Mouse (Mus musculus) embryo, embryonic 11 days (tissue): ENCODE measurements at regions not wholly inside any gene's neighbourhood (a gene's known extent, or its start where the extent isn't known, plus 50 kb on each side); places are given as distances from the start of the nearest gene placed in this dataset.

ENCODE experiments used
- DNase-seq: peaks from one replicate; pipeline ENCODE4 v3.0.0-alpha.2; 2015

DNA sequence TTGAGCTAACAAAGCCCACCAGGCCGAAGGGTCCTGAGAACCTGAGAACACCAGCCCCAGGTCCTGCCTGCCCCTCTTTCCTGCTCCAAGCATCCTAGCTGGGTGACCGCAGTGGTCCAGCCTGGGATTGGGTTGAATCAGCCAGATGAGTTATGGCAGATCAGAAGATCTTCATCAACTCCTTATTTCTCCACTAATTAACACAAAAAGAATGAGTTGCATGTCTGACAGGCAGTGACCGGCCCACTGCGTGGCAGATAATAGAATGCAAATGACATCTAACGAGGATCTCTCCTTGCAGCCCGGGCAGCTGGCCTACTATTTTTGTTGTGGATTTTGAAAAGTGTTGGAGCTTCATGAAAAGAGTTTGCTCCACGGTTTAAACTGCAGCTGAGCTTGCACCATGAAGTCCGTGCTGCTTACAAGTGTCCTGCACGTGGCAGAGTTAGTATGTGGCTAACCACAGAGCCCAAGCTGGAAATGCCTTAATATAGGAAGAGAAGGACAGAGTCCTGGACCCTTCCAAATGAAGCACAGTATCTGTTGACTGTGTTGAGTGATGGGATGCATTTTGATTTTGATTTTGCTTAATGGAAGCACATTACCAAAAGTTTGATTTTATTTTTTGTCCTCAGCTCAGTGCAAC lies 158.9 kb downstream of the Rab11fip2 start:
- DNase-seq, result no peak

DNA sequence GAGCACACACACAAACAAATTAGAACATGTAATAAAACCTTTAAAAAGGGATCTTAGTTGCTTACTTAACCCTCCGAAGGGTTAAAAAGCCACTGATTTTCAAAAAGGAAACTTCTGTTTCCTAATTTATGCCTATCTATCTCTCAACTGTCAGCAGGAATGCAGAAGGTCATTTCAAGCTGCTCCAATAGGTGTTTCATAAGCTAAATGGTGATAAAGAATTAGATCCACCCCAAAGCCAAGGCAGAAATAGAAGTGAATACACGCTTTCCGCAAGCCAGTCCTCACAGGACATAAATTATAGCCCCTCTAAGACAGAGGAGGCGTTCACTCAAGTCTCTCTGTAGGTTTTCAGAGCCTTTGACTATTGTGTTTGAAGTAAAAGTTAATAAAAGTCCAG lies 112.2 kb downstream of the Rab11fip2 start:
- DNase-seq, result no peak

DNA sequence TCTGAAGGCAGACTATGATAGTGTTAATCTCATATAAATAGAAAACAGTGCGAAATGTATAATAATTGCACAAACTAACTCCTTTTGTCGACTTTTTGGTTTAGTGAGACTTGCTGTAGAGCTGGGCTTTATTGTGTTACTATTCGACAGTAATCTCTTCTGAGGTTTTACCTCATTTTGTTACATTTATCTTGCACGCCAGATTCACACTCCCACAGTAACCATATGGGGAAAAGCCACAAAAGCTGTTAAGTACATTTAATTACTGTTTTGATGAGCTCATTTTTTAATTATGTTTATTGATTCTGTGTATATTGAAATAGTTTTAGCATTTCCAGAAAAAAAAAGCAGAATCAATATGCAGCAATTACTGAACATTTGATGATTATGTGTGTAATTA lies 106.3 kb downstream of the Rab11fip2 start:
- no peak for DNase-seq

DNA sequence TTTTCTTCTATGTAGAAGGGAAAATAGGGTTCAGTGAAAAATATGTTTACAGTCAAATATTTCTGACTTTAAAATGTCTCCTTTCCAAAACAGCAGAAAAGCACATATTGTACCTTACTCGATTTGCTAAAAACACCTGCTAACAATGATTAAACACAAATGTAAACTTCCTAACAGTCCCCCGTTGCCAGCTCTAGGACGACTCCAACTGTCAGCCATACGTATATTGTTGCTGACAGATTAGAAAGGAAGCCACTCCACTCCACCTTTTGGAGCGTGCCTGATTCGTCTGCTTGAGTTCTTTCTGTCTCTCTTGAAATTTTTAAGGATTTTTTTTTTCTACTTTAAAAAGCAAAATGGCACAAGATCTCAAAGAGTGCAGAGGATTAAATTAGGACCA lies 105.8 kb downstream of the Rab11fip2 start:
- DNase-seq, result no peak

- DNase-seq, result no peak
These were observed 99.2 kb downstream of the Rab11fip2 start for GRCm38 (mm10) chr19:59844270-59844669.

GRCm38 (mm10) chr19:59846807-59847206 lies 96.6 kb downstream of the Rab11fip2 start:
- no peak for DNase-seq

DNA sequence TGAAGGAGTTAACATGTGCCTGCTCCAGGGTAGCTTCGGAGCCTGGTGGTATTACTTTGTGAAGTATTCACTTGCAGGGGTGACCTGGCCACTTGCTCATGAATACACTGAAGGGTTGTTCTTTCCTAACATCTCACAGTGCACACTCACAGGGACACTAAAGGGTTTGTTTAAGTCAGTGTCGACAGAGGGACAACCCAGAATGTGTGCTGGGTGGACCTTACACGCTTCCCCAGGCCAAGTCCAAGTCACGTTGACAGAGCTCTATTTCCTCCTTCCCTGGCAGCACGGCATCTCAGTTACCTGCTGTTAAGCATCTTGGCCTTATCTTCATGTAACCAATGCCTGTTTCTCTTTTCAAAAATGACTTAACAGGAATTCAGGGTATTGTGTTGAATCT lies 92.8 kb downstream of the Rab11fip2 start:
- DNase-seq, result no peak

DNA sequence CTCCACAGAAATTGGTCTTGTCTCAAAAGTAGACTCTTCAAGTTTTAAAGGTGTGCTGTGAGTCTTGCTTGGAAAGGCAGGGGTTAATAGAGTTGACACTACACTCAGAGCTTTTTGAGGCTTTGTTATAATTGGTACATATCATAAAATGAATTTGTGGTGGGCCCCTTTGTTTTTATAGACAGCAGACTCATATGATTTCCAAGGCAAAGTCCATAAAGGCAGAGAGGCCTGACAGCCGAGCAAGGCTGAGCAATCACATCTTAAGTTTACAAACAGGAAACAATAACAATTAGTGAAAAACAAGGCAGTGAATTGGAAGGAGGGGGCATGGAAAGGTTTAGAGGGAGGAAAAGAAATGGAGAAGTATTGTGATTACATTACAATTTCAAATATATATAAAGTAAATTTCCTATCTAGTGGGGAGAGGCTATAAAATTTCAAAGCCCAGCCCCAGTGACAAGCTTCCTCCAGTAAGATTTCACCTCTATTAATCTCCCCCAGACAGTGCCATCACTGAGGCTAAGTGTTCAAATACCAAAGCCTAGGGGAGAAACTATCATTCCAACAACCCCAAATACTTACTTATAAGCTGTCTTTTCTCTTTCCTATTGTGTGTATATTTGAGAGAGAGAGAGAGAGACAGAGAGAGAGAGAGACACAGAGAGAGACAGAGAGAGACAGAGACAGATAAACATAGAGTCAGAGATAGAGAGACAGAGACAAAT lies 91.3 kb downstream of the Rab11fip2 start:
- no peak for DNase-seq
